24 mouse cellular contexts compared by ENCODE assay signal in the genomic region with DNA sequence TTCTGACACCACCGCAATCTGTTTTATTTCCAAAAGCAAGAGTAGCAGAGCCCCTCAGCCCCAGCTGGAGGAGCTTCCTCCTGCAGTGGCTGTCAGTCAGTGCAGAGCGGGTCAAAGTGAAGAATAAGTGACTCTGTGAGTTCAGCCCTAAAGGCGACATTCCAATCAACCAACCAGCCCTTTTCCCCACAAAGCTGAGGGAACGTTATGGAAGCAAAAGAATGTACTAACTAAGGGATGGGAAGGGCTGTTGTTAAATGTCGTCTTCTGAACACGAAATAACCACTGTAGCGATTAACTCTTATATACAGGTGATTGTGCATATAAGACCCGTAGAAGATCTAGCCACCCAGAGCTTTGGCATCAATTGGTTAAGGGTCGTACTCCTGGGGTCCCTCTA.
"Had no signal": no experiment of that assay in that cellular context is flagged by ENCODE, and none has a peak within 500 bp of the region (broad histone marks: within the 10 kb centered on the region; RNA-seq: fewer than 3 reads in every experiment).

No protein-coding gene starts in this region.

- H3K9me3 ChIP-seq: heart, embryonic 13.5 days; heart, embryonic 15.5 days; hindbrain, embryonic 10.5 days; hindbrain, embryonic 13.5 days; hindbrain, embryonic 15.5 days; intestine, embryonic 15.5 days; limb, embryonic 10.5 days; limb, embryonic 12.5 days had no signal

- H3K27ac ChIP-seq: gastrocnemius, adult 2 months; heart, adult 2 months; heart, embryonic 13.5 days; heart, embryonic 15.5 days; hindbrain, embryonic 10.5 days; hindbrain, embryonic 13.5 days; hindbrain, embryonic 15.5 days; intestine, embryonic 15.5 days; layer of hippocampus, adult 2 months; left cerebral cortex, adult 2 months; limb, embryonic 10.5 days; limb, embryonic 12.5 days had no signal

- H3K36me3 ChIP-seq: heart, embryonic 13.5 days; heart, embryonic 15.5 days; hindbrain, embryonic 10.5 days; hindbrain, embryonic 13.5 days; hindbrain, embryonic 15.5 days; intestine, embryonic 15.5 days; limb, embryonic 10.5 days; limb, embryonic 12.5 days had no signal

- H3K4me1 ChIP-seq: hindbrain, embryonic 13.5 days; hindbrain, embryonic 15.5 days; intestine, embryonic 15.5 days; limb, embryonic 10.5 days; limb, embryonic 12.5 days had no signal

- H3K4me3 ChIP-seq: gastrocnemius, adult 2 months; heart, adult 2 months; heart, embryonic 13.5 days; heart, embryonic 15.5 days; hindbrain, embryonic 10.5 days; hindbrain, embryonic 13.5 days; hindbrain, embryonic 15.5 days; intestine, embryonic 15.5 days; layer of hippocampus, adult 2 months; left cerebral cortex, adult 2 months; limb, embryonic 10.5 days; limb, embryonic 12.5 days had no signal

- H3K27me3 ChIP-seq: heart, embryonic 13.5 days; heart, embryonic 15.5 days; hindbrain, embryonic 13.5 days; hindbrain, embryonic 15.5 days; intestine, embryonic 15.5 days; limb, embryonic 12.5 days had no signal

- DNase-seq: gastrocnemius, adult 2 months; gastrocnemius, postnatal 10 days; gastrocnemius, postnatal 25 days; heart, adult 2 months; heart, postnatal 14 days; heart, postnatal 4 days; kidney, adult 18-20 months; kidney, adult 8-10 months; kidney, postnatal 25 days; kidney, postnatal 4 days; liver had no signal

- H3K9ac ChIP-seq: heart, embryonic 13.5 days; heart, embryonic 15.5 days; hindbrain, embryonic 13.5 days; hindbrain, embryonic 15.5 days; intestine, embryonic 15.5 days; limb, embryonic 12.5 days had no signal

- H3K4me2 ChIP-seq: heart, embryonic 11.5 days; heart, embryonic 13.5 days; heart, embryonic 15.5 days; hindbrain, embryonic 13.5 days; hindbrain, embryonic 15.5 days; intestine, embryonic 15.5 days; limb, embryonic 12.5 days; liver, embryonic 11.5 days had no signal

- ATAC-seq: intestine, embryonic 15.5 days; intestine, postnatal 0 days had no signal
